Mouse (Mus musculus) cerebellum, adult (tissue): Measurements from ENCODE around the gene Cdk2ap2.
"Not testable (repeated sequence)": the region's sequence is repeated elsewhere in the genome, so short reads cannot be mapped to it uniquely, and the experiment has no call there.

Source experiments
- ATAC-seq: cut with Nextera tagmentation; 2 replicates; pipeline ENCODE4 v1.9.2; 2017; ENCODE audit warnings: mild to moderate bottlenecking, moderate library complexity, mixed read lengths; ENCODE audit not compliant: insufficient number of reproducible peaks, low FRiP score, low TSS enrichment

Cdk2ap2 gene

DNA sequence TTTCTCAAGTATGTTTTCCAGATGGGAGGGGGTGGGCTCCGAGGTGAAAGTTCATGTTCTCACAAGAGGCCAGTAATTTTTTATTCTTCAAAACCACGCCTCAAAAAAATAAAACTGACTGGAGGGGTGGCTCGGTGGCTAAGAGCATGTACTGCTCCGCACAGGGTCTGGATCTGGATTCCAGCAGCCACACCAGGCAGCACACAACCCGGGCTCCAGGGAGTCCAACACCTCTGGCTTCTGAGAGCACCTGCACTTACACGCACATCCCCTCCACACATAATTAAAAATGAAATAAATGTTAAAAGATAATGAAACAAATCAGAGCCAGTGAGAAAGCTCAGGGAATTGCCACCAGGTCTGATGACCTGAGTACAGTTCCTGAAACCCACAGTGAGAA lies 30.7 kb upstream of the Cdk2ap2 start:
- ATAC-seq, result no peak

DNA sequence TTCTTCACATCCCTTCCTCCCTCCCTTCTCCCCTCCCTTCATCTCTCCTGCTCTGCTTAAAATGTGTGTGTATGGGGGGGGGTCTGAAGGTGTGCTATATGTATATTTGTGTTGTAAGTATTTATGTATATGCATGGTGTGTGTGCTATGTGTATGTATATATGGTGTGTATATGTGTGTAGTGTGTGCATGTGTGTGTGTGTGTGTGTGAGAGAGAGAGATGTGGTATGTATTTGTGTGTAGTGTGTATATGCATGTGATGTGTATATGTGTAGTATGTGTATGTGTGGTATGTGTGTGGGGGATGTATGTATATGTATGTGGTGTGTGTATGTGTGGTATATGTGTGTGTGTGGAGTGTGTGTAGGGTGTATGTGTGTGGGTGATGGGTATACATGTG lies 30.1 kb upstream of the Cdk2ap2 start:
- no peak for ATAC-seq

DNA sequence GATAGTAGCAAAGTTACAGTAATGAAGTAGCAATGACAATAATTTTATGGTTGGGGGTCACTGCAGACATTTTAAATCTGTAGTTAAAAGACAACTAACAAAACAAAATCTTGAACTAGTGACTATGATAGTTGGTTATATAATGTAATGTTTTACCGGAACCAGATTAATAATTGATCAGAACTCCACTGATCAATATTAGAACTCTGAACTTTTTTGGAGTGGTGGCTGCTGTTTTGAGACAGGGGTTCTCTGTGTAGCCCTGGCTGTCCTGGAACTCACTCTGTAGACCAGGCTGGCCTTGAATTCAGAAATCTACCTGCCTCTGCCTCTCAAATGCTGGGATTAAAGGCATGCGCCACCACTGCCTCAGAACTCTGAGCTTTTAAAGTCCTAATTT lies 28.7 kb upstream of the Cdk2ap2 start:
- ATAC-seq, result not testable (repeated sequence)

DNA sequence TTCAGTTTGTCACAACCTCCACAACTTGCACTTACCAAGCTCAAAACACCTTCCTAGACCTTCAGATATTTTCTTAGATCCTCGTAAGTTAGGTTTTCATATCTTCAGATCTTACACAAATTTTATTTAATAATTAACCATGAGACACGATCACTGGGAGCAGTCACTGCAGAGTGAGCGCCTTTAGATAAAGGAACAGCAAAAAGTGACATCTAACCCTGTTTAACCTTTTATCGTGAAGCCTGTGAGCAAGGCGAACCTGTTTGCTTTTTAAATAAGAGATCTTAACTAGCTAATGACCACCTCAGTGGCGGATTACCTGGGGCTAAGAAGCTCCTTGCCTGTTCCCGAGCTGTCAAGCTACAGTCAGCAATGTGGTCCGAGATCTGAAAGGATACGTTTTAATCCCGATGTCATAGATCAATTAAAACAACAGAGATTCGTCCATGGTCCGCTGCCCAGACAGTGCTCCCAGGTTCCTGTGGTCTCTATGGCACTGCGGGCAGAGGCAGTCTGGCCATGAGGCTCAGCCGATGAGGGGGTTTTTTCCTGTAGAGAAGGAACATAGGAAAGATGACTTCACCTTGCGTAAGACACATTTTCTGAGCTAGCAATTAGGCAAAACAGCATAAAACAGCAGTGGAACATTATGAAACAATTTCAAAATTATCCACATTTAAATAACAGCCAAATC lies 28.1 kb upstream of the Cdk2ap2 start:
- ATAC-seq, result no peak

DNA sequence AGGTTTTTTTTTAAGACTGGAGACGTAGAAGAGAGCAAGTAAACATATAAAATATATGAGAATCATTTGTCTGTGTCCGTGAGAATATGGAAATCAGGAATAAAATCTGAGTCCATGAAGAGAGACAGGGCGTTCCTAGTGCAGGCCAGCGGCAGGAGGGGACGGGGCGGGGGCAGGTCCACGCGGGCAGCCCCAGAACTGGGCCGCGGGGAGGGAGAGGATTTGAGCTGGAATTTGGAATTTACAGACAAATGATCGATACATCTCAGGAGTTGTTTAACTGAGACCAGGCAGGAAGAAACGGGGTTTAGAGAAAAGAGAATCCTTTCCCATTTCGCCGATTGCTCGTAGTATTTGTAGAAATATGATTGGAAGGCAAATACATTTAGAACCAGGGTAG lies 26.7 kb upstream of the Cdk2ap2 start:
- ATAC-seq, result no peak

DNA sequence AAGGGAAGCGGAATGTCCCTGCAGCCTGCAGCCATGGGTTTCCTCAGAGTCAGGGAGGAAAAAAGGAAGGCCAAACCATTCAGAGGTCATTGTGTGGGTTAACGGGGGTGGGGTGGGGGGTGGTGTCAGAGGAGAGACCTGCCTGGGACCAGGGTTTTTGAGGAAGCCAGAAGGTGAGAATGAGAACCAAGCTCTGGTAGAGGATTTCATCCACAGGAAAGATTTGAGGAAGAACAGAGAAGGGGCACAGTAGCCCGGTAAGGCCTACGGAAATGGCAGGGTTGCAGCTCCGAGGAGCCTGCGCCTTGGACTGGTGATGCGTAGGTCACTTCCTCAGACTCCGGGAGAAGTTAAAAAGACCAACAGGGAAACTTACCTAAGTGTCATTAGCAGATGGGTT lies 26.2 kb upstream of the Cdk2ap2 start:
- ATAC-seq, result no peak

DNA sequence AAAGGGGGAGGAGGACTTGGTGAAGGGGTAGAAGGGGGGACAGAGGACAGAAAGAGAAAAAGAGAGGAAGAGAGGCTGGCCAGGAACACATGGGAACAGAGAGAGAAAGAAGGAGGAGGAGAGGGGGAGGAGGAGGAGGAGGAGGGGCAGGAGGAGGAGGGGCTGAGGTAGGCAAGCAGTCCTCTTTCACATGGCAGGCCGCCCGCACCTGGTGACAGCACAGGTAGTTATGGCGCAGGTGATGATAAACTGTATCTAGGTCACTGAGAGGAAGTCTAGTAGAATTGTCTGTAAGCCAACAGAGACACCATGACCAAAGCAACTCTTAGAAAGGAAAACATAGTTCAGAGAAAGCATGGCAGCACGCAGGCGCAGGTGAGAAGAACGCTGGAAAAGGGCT lies 25.6 kb upstream of the Cdk2ap2 start:
- ATAC-seq, result no peak

DNA sequence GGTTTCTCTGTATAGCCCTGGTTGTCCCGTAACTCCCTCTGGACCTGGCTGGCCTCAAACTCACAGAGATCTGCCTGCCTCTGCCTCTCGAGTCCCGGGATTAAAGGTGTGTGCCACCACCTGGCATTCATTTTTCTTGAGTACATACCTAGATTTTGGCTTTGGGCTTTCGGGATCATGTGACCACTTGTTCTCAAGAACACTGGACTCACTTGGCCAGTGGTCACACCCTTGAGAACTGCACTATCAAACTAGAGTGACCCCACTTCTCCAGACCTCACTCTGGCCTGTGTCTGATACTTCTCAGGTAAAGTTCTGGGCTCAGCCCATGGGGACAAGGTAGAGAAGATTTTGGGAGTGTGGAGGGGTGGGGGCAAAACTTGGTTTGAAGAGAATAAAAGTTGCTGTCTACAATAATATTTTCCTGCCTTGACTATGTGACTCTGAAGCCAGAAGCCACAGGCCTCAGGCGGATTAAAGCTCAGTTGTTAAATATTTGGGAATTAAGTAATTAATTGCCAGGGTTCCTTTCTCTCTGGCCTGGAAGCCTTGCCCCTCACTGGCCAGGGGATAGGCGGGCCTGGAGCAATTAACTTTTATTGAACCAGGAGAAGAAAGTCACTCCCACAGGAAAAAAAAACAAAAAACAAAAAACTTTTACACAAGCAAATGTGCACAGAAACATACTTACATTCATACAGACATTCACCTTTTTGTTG lies 24.1 kb upstream of the Cdk2ap2 start:
- no peak for ATAC-seq

DNA sequence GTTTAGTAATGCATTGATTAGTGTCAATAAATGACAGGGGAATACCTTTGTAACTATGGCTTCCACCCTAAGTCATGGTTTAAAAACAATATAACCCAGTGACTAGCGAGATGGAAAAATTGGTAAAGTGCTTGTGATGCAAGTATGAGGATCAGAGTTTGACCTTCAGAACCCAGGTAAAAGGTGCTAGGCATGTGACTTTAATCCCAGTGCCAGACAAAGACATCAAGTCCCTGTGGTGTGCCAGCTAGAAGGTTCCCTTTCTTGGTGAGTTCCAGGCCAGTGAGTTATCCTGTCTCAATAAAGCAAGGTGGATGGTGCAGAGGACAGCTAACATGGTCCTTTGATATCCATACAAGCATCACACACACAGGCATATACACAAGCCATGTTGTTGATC lies 21.5 kb upstream of the Cdk2ap2 start:
- ATAC-seq, result no peak

DNA sequence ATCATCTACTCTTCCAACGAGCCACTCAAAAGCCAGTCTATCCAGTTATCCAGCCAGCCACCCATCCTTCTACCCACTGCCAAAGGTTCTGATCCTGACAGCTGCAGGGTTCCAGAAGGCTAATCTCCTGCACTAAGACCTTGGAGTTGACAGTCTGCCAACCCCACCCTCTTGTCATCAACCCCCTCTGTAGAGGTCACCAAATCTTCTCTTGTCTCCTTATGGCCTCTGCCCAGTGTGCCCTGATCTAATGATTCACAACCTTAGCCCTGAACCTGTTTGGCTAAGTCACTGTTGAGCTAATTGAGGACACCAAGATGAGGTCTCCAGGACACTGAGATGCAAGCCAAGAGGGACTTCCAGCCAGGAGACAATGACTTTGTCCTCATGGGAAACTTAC lies 17.4 kb upstream of the Cdk2ap2 start:
- no peak for ATAC-seq

DNA sequence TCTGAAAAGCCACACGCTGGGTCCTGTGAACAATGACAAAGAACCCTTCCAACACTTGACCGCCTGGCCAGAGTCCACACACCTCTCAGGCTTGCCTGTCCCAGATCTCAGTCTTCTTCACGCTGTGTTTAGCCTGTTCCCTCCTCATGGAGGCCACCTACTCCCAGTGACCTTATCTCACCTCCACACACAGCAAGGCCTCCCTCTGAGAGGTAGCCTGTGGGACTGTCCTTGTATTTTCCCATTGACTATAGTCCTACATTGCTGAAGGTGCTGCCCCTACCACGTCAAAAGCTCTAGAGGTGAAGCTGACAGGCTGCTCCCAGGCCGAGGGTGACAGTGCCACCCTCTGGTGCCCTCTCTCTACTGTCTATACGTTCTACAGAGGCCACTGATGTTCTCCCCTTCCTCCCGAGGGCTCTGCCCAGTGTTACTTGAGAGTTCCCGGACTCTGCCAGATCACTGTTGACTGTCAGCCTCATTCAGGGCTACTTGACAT lies 16.4 kb upstream of the Cdk2ap2 start:
- ATAC-seq, result peak; percentile 89

DNA sequence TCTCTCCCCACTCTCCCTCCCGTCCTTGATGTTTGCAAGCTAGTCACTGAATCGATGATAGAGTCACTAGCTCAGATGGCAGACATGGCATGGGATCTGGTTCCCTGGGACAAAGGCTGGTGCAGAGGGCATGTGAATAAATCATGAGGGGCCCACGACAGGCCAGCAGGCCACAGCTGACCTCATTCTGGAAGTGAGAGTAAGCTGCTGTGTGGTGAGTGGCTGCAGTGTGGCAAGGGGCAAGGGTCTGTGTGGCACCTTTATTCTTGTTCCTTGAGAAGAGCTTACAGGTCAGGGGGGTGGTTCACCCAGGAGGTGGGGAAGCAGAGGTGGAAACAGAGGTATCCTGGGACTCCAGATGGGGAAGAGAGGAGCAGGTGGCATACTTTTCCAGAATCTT lies 15.6 kb upstream of the Cdk2ap2 start, which contains the start of gene Cabp2:
Cabp2 (plus strand) TSS at position 185 of the 400 bp plus-strand sequence.
- no peak for ATAC-seq

DNA sequence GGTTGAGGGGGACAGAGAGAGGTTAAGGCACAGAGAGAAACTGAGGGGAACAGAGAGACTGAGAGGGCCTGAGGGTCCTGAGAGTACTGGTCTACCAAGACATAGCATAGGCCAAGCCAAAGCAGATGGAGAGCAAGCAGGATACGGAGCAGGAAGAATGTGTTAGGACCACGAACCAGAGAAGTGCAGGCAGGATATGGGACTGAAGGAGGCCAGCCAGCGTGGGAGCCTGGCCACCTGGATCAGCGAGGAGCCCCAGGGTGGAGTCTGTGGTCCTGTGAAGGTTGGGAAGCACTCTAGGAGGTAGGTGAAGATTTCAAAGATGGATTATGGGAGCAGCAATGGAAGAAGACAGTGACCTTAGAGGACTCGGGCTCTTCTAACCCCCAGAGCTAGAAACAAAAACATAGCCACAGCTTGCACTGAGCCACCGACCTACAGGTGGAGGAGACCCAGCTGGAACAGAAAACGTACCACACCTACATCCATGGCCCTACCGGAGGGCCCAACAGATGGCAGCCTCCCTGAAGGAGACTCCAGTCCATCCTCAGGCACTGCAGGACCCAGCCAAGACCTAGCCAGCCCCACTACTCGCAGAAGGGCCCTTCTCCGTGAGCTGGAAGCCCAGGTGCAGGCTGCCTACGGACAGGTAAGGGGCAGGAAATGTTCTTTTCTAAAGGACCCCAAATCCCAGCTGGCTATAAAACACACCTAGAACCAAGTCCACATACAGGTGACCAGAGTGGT lies 14.6 kb upstream of the Cdk2ap2 start:
- ATAC-seq, result no peak

DNA sequence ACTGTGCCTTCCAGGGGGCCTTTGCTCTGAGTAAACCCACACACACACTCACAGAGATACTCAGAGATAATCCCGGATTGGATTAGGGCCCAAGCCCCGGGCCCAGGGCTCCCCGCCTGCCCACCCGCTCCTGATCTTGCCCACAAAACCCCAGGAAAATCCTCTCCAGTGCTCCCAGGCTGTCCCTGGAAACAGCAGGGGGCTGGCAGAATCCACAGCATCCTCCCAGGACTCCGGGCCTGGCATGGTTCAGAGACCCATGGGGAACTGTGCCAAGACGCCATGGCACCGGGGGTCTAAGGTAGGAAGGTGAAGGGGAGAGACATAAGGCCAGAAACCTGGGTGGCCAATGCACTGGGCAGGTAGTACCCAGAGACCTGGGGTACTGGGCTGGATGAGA lies 13.7 kb upstream of the Cdk2ap2 start:
- ATAC-seq, result no peak

DNA sequence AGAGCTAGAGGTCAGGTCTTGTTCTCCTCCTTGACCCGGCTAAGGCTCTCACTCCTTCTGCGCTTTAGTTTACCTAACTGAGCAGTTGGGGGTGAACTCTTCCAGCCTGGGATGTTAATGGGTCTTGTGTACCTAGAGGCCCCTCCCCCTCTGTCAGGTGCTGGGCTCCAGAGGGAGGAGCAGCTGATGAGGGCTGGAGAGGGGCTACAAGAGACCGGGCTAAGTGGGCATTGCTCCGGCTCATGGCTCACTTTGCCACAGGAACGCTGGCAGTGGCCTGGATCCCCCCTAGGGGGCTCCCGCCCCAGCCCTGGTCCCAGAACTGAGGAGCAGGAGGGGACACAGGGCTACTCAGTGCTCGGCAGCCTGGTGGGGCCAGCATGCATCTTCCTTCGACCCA lies 13.2 kb upstream of the Cdk2ap2 start:
- no peak for ATAC-seq

DNA sequence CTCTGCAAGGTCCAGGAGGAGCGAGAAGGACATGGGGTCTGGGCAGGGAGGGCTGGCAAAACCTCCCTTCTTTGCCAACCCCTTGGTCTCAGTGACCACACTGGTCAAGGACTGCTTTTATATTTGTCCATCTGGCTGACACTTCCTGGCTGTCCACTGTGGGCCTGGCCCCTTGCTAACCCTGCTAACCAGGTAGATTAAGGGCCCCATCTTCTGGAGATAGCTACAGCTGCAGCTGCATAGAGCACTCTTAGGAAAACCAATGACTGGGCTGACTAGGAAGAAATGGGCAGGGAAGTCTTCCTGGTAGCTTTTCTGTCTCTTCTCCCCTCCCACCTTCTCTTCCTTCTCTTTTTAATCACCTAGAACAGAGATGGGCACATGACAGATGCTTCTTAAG lies 12.0 kb upstream of the Cdk2ap2 start:
- ATAC-seq, result no peak

DNA sequence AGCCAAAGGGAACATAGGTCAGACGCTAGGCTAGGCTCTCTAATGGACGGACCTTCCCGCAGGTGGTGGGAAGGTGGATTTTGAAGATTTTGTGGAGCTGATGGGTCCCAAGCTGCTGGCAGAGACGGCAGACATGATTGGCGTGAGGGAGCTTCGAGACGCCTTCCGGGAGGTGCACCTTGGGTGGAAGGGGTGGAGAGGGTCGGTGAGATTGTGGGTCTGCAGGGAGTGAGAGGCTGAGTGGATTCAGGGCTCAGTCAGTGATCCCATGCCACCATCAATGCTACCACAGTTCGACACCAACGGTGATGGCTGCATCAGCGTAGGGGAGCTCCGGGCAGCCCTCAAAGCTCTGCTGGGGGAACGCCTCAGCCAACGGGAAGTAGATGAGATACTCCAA lies 10.8 kb upstream of the Cdk2ap2 start:
- ATAC-seq, result no peak

DNA sequence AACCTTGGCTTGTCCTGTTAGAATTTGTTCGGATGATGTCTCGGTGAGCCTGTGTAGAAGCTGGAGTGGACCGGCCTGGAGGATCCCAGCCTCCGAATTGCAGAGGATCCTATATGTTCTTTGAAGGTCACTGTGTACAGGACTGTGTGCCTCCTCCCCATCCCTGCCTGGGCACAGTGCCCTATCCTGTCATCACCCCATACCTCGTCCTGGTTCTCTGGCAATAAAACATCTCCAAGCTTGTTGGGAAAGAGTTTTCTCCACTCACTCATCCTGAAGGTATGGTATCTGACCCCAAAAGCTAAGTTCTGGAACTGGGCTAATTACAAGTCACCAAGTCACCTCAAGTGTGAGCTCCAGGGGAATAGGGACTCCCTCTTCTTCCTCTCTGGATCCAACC lies 9.9 kb upstream of the Cdk2ap2 start:
- ATAC-seq, result no peak

DNA sequence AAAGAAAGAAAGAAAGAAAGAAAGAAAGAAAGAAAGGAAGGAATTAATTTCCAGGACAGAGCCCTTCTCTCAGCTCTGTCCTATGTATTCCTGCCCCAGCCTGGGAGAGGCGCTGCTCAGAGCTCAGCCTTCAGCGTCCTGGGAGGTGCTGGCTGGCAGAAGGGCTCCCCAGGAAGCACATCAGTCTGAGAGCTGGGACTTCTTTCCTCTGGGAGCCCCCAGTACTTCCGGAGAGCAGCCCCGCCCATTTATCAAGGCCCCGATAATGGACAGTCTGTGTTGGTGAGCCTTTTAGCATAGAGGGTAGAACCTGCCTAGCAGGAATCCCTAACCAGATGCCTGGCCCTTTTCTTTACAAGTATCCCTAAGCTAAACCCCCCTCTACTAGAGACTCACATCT lies 8.8 kb upstream of the Cdk2ap2 start:
- no peak for ATAC-seq

DNA sequence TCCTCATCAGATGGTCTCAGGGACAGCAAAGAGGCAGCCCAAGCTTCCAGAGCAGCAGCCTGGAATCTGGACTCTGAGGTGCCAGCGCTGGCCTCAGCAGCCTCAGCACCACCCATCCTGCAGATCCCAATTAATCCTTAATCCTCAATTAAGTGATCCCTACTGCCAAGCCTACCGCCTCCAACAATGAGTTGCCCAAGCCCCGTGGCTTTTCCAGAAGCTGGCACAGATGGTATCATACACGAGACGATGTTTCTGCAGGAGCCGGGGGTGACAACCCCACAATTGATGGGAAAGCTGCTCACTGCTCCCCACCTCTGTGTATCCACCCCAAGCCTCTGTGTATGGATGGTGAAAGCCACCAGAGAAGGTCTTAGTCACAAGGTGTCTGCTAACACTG lies 7.9 kb upstream of the Cdk2ap2 start:
- no peak for ATAC-seq

DNA sequence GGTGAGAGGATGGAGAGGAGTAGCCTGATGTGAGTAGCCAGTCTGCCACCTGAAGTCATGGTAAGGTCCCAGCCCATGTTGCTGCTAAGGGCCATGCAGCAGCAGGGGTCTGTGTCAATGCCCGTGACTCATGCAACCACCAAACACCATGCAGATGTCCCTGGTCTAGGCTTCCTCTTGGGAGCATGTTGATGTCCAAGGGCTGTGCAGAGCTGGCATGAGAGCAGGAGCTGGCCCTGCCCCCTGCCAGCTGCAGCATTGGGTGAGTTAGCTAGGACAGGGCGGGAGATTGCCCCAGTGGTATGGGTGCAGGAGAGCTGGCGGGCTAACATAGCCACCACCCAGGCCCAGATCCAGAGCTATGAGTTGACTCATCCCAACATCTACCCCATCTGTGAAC lies 6.5 kb upstream of the Cdk2ap2 start:
- no peak for ATAC-seq
